Mouse (Mus musculus) stomach, embryonic 14.5 days (tissue): ENCODE measurements around the gene Atl1. TPM values are rescaled to one million over a fixed set of nuclear protein-coding genes. Genes with fewer than 3 reads are reported as not detected.

Experiments
- ATAC-seq: fragments of 200-750 bp; cut with Nextera tagmentation; 2 replicates; pipeline ENCODE4 v1.8.0; 2017; ENCODE audit warnings: low read depth, moderate TSS enrichment; ENCODE audit not compliant: insufficient number of reproducible peaks, insufficient read depth, low FRiP score
- H3K27ac ChIP-seq: fragments of 300-500 bp; sonication (generic); 2 replicates; pipeline ENCODE4 v1.5.1; 2014; ENCODE audit warnings: mild to moderate bottlenecking, low read length, moderate library complexity, mixed read lengths
- H3K27me3 ChIP-seq: fragments of 300-500 bp; sonication (generic); 2 replicates; pipeline ENCODE4 v1.6.1; 2014; ENCODE audit warnings: low read length, control low read depth, mixed read lengths; ENCODE audit not compliant: control insufficient read depth, insufficient read depth
- H3K36me3 ChIP-seq: fragments of 300-500 bp; sonication (generic); 2 replicates; pipeline ENCODE4 v1.6.1; 2014; ENCODE audit warnings: mild to moderate bottlenecking, control low read depth, low read length, moderate library complexity, mixed read lengths; ENCODE audit not compliant: control insufficient read depth, insufficient read depth
- H3K4me1 ChIP-seq: fragments of 300-500 bp; sonication (generic); 2 replicates; pipeline ENCODE4 v1.6.1; 2014; ENCODE audit warnings: low read length, control low read depth, mixed read lengths; ENCODE audit not compliant: control insufficient read depth, insufficient read depth
- H3K4me2 ChIP-seq: fragments of 300-500 bp; sonication (generic); replicated peaks from 2 replicates; pipeline ENCODE4 v1.6.1; 2014; ENCODE audit warnings: low read depth, low read length, control low read depth
- H3K4me3 ChIP-seq: fragments of 300-500 bp; sonication (generic); 2 replicates; pipeline ENCODE4 v1.5.1; 2014; ENCODE audit warnings: low read depth, low read length, control low read depth
- H3K9ac ChIP-seq: fragments of 300-500 bp; sonication (generic); replicated peaks from 2 replicates; pipeline ENCODE4 v1.6.1; 2014; ENCODE audit warnings: low read depth, mild to moderate bottlenecking, control low read depth, low read length, moderate library complexity, mixed read lengths
- H3K9me3 ChIP-seq: fragments of 300-500 bp; sonication (generic); 2 replicates; pipeline ENCODE4 v1.6.1; 2016; ENCODE audit warnings: low read depth, low read length, control low read depth; ENCODE audit not compliant: control insufficient read depth
- WGBS: fragments of 180-500 bp; shearing (Covaris S2); extraction: QIAGEN DNeasy Blood & Tissue Kit; methylation state at CpG from one replicate; pipeline ENCODE4 v1.1.7; 2014; 5-methylcytosine and 5-hydroxymethylcytosine counted together
- polyA plus RNA-seq: library from polyadenylated mRNA; unstranded; fragments of >200 nt; fragmentation: Nextera tagmentation; extraction: Ambion mirVana; gene quantifications from 2 replicates; pipeline ENCODE4 v1.2.1, GENCODE M21; 2014

Gene Atl1
- polyA plus RNA-seq, 1 experiment from 2014 or later: 7.5 TPM

DNA sequence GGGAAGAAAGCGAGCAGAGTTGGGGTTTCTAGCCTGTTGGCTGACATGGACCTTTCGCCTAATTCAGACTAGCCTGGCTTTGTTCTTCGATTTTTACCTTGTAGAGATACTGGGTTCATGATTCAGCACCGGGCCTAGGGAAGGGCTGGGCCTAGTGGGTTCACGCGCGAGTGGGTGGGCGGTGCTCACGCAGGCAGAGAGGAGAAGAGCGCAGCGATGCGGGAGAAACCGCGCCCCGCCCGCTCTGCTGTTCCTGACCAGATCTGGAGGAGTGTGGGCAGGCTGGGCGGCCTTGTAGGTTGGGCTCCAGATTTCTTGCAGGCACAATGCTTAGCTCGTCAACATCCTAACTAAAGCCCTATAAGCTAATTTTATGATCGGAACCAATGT is 16.1 kb downstream of the Atl1 start:
- peak overlapping the region; percentile 43 for H3K4me2 ChIP-seq
- no peak overlapping the region for H3K9ac ChIP-seq
- peak overlapping the region; percentile 22; the same call in 1 of the 2 replicates for H3K4me3 ChIP-seq
- H3K9me3 ChIP-seq: no peaks in the 10 kb centered on the region
- H3K27me3 ChIP-seq: no peaks in the 10 kb centered on the region
- WGBS: 34% methylated on average over 19 of the region's 19 CpGs
- no peaks in the 10 kb centered on the region for H3K4me1 ChIP-seq
- ATAC-seq: no peak
- no peaks in the 10 kb centered on the region for H3K36me3 ChIP-seq
- no peak overlapping the region; the same call in 1 of the 2 replicates for H3K27ac ChIP-seq

DNA sequence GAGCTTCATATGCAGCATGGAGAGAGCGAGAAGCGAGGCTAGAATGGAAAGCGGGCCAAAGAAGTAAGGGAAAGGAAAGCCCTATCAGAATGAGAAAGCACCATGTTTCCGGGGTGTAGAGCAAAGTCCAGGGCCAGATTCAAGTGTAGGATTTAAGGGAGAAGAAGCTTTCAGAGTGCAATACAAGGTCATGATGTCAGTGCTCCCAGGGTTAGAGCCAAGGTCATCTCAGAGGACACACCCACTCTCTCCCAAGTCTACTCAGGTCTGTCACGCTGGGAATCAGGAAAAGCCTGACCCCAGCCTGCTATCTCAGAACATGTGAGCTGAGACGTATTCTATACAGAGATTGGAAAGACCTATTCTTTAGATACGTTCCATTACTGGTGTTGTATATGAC is 19.5 kb downstream of the Atl1 start:
- no peak overlapping the region for H3K4me2 ChIP-seq

DNA sequence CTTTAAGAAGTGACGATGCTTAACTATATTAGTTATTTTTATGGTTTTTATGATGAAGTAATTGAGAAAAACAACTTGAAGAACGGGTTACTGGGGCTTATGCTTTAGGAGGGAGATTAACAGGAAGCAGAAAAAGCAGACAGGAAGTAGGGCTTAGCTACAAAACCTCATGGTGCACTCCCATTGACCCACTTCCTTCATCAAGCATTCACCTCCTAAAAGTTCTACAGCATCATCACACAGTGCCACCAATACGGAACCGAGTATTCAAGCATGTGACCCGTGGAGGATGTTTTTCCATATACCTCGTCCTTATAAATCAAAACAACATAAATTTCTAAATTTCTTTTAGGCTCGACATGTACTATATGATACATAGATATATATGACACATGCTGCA is 20.3 kb downstream of the Atl1 start:
- no peaks in the 10 kb centered on the region for H3K9me3 ChIP-seq
- no peaks in the 10 kb centered on the region for H3K4me1 ChIP-seq
- H3K27me3 ChIP-seq: no peaks in the 10 kb centered on the region
- no peak overlapping the region for H3K4me3 ChIP-seq
- H3K36me3 ChIP-seq: no peaks in the 10 kb centered on the region
- H3K9ac ChIP-seq: no peak overlapping the region
- no peak for ATAC-seq
- no peak overlapping the region for H3K4me2 ChIP-seq
- no peak overlapping the region for H3K27ac ChIP-seq
- WGBS: 81% methylated on average over 7 of the region's 7 CpGs

More for the DNA sequence above, 19.5 kb downstream of the Atl1 start:
- no peak overlapping the region for H3K27ac ChIP-seq
- H3K36me3 ChIP-seq: no peaks in the 10 kb centered on the region
- no peak overlapping the region for H3K4me3 ChIP-seq
- 84% methylated on average over 7 of the region's 7 CpGs for WGBS
- no peak for ATAC-seq
- no peaks in the 10 kb centered on the region for H3K27me3 ChIP-seq
- no peak overlapping the region for H3K9ac ChIP-seq
- H3K4me1 ChIP-seq: no peaks in the 10 kb centered on the region
- H3K9me3 ChIP-seq: no peaks in the 10 kb centered on the region

DNA sequence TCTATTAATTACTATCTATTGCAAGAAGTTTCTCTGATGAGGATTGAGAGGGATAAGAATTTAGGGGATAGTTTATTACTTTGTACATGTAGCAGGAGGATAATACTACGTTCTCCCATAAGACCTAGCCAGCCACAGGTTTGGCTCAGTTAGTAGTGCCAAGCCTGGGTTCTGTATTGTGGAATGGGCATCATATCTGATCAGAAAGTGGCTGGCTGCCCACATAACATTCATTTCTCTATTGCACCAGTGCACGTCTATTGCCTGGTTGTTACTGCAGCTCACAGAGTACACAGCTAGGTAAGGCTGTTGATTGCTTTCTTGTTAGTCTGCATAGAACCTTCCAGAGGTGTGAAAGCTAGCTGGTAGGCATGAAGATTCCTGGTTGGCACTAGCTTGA is 25.5 kb downstream of the Atl1 start:
- H3K27me3 ChIP-seq: no peaks in the 10 kb centered on the region
- WGBS: 85% methylated on average over 2 of the region's 2 CpGs
- no peaks in the 10 kb centered on the region for H3K4me1 ChIP-seq
- no peak overlapping the region for H3K27ac ChIP-seq
- H3K4me3 ChIP-seq: no peak overlapping the region
- H3K9me3 ChIP-seq: no peaks in the 10 kb centered on the region
- no peak overlapping the region for H3K4me2 ChIP-seq
- no peak for ATAC-seq
- no peak overlapping the region for H3K9ac ChIP-seq
- no peaks in the 10 kb centered on the region for H3K36me3 ChIP-seq

DNA sequence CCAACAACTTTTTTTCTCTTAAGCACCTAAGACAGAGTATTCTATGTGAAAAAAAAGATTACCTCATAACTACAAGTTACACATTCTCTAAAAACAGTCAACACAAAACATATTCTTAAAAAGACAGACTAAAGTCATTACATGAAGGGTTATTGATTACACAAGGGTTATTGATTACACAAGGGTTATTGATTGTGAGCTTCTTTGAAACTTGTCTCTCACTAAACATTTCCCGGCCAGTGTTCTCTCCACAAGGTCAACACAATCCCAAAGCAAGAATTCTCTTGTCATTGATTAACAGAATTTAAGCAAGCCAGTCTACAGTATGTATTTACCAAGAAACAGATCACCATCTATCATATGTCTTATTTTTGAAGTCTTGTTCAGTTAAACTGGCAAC is 29.7 kb downstream of the Atl1 start:
- H3K4me1 ChIP-seq: no peaks in the 10 kb centered on the region
- H3K9me3 ChIP-seq: no peaks in the 10 kb centered on the region
- ATAC-seq: no peak
- H3K36me3 ChIP-seq: no peaks in the 10 kb centered on the region
- H3K4me3 ChIP-seq: no peak overlapping the region
- no peak overlapping the region for H3K9ac ChIP-seq
- no peak overlapping the region for H3K4me2 ChIP-seq
- no peaks in the 10 kb centered on the region for H3K27me3 ChIP-seq
- no peak overlapping the region for H3K27ac ChIP-seq
- WGBS: 61% methylated on average over 1 of the region's 1 CpGs

DNA sequence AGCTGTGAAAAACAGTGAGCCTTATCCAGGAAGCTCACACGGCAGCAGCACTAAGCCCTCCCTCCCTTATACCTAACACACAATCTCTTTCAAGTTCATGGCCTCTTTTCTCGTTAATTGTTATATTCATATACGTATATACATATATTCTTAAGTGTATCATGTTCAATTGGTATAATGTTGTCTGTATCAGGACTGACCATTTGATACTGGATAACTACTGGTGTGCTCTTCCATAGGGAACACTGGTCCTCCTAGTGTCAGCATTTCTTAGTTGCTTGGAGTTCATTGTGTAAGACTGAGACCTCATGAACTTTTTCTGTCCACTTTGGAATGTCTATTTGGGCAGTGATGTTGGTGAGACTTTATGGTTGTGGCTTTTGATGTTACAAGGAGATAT is 30.7 kb downstream of the Atl1 start:
- H3K9me3 ChIP-seq: no peaks in the 10 kb centered on the region
- no peak for ATAC-seq
- no peak overlapping the region for H3K27ac ChIP-seq
- no peaks in the 10 kb centered on the region for H3K27me3 ChIP-seq
- 72% methylated on average over 3 of the region's 3 CpGs for WGBS
- no peaks in the 10 kb centered on the region for H3K36me3 ChIP-seq
- H3K9ac ChIP-seq: no peak overlapping the region
- H3K4me1 ChIP-seq: no peaks in the 10 kb centered on the region
- no peak overlapping the region for H3K4me2 ChIP-seq
- no peak overlapping the region for H3K4me3 ChIP-seq

DNA sequence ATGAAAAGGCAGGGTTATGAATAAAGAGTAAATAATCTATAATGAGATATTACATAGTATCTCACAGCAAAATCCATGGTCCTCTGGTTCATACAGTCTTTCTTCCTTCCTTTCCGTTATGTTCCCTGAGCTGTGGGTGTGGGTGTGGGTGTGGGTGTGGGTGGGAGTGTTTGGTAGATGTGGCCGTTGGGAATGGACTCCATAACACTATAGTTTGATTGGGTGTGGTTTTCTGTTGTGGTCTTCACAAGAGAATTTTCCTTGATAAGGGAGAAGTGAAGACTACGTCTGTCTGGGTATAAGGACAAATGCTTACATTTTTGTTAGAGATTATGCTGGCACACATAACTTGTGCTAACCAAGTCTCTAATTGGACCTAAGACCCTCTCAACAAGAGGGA is 31.2 kb downstream of the Atl1 start:
- Histone ChIP-seq H3K9me3 (no peaks in the 10 kb centered on the region), H3K4me2 (no peak overlapping the region), H3K36me3 (no peaks in the 10 kb centered on the region), H3K4me1 (no peaks in the 10 kb centered on the region), H3K27ac (no peak overlapping the region), H3K9ac (no peak overlapping the region), H3K27me3 (no peaks in the 10 kb centered on the region), H3K4me3 (no peak overlapping the region)
- 70% methylated on average over 3 of the region's 3 CpGs for WGBS
- ATAC-seq: no peak

DNA sequence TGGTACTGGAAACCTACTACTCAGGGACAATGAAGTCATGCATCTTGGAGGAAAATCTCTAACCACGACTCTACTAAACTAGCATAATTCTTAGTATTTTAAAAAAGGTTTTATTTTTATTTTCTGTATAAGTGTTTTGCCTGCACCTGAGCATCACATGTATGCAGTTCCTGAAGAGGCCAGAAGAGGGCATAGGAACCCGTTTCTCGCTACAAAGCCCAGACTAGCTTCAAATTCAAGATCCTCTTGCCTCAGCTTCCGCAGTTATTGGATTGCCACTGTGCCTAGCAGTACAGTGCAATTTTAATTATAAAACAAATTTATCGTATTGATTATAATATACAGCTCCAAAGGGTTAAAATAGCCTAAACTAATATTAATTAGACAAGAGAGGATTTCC is 31.6 kb downstream of the Atl1 start:
- H3K36me3 ChIP-seq: no peaks in the 10 kb centered on the region
- 18% methylated on average over 5 of the region's 5 CpGs for WGBS

DNA sequence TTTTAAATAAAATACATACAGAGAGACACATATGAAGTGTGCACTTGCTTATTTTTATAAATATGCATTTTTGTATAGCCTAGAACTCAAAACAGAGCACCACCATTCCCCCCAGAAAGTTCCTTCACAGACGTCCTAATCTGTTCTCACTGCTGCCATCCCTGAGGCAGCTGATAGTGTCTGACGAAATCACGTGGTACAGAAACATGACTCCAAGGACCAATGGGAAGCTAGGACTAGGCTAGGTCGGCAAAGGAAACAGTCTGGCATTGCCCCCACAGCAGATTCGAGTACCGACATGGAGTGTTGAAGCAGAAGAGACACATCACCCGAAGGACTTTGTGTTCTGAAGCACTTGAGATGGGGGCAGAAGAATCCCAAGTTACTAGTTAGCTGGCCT is 34.3 kb downstream of the Atl1 start:
- ATAC-seq: no peak
- Histone ChIP-seq H3K4me2 (no peak overlapping the region), H3K9me3 (no peaks in the 10 kb centered on the region), H3K27ac (no peak overlapping the region), H3K4me3 (no peak overlapping the region), H3K4me1 (no peaks in the 10 kb centered on the region), H3K36me3 (no peaks in the 10 kb centered on the region), H3K27me3 (no peaks in the 10 kb centered on the region), H3K9ac (no peak overlapping the region)
- 48% methylated on average over 7 of the region's 7 CpGs for WGBS

More for the DNA sequence above, 31.6 kb downstream of the Atl1 start:
- H3K4me1 ChIP-seq: no peaks in the 10 kb centered on the region
- H3K9me3 ChIP-seq: no peaks in the 10 kb centered on the region
- no peak overlapping the region for H3K4me3 ChIP-seq
- H3K27me3 ChIP-seq: no peaks in the 10 kb centered on the region
- H3K9ac ChIP-seq: no peak overlapping the region
- no peak overlapping the region for H3K27ac ChIP-seq
- H3K4me2 ChIP-seq: no peak overlapping the region
- no peak for ATAC-seq
